Mouse (Mus musculus) ES-E14 (cell line): Measurements from ENCODE around the gene Cmss1.

Experiments used
- CHD2 ChIP-seq: IDR thresholded peaks from 2 replicates; pipeline ENCODE4 v1.6.1; 2014; ENCODE audit warnings: mild to moderate bottlenecking, low read depth, low read length, inconsistent platforms
- HCFC1 ChIP-seq: IDR thresholded peaks from 2 replicates; pipeline ENCODE4 v1.6.1; 2012; ENCODE audit warnings: low read length, inconsistent platforms, borderline replicate concordance; ENCODE audit not compliant: insufficient read depth
- MAFK ChIP-seq: IDR thresholded peaks from 2 replicates; pipeline ENCODE4 v1.6.1; 2014; ENCODE audit warnings: mild to moderate bottlenecking, low read depth, low read length, inconsistent platforms; ENCODE audit not compliant: insufficient read depth
- ZC3H11A ChIP-seq: IDR thresholded peaks from 2 replicates; pipeline ENCODE4 v1.6.1; 2012; ENCODE audit warnings: low read depth, mild to moderate bottlenecking, inconsistent platforms, low read length, borderline replicate concordance
- ZNF384 ChIP-seq: IDR thresholded peaks from 2 replicates; pipeline ENCODE4 v1.6.1; 2012; ENCODE audit warnings: low read depth, low read length, inconsistent platforms

- TF ChIP-seq ZC3H11A (no peak), ZNF384 (no peak), HCFC1 (no peak), MAFK (no peak), CHD2 (no peak)
Measured at GRCm38 (mm10) chr16:57554886-57555400, 51.7 kb downstream of the Cmss1 start.
